ENCODE assay signal across 8 mouse cellular contexts in the genomic region with DNA sequence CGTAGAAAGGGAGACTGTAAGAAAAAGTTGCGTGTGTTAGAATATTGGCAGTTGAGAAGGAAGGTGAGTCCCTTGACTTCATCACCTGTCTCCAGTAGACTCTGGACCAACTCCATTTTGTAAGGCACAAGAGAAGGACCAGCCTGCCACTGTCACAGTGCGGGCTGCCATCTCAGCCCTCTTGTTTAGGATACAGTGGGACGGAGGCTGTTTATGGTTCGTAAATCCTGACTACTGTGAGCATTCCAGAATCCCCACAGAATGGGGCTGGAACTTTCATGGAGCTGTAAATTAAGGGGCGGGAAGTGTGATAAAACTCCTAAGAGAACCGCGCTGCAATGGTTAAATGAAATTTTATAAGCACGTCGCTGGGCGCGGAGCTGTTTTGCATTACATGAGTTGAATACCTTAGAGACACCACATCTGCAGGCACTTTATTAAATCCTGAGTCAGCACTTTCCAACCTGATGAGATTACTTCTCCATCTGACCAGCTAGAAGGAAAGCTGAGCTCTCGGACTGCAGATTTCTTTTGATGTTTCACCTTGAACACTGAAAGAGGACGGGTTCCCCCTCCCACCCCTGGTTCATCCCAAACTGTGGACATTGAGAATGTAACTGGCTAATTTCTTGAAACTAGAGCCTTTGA.
DNase-seq lines count a peak whose midpoint lies in the region; ATAC-seq and TF ChIP-seq lines count a peak whose summit lies in the region.
"Had no signal": no experiment of that assay in that cellular context is flagged by ENCODE, and none has a peak within 500 bp of the region (broad histone marks: within the 10 kb centered on the region; RNA-seq: fewer than 3 reads in every experiment).

No protein-coding gene starts in this region.

- no peaks in the 10 kb centered on the region for H3K9me3 ChIP-seq in stomach, embryonic 14.5 days (ENCODE audit: control insufficient read depth, low read depth, low read length)
- no peaks in the 10 kb centered on the region for H3K9me3 ChIP-seq in stomach, postnatal 0 days (ENCODE audit: control insufficient read depth, low read length)
- no peaks in the 10 kb centered on the region for H3K9me3 ChIP-seq in forebrain, embryonic 15.5 days
- H3K9me3 ChIP-seq in limb, embryonic 12.5 days = no peaks in the 10 kb centered on the region

- peak overlapping the region; percentile 84; the same call in 1 of the 2 replicates for H3K27ac ChIP-seq in stomach, embryonic 14.5 days (ENCODE audit: low read length)
- H3K27ac ChIP-seq in stomach, postnatal 0 days (replicated peaks) = no peak overlapping the region
- H3K27ac ChIP-seq in forebrain, embryonic 15.5 days (replicated peaks) = peak overlapping the region; percentile 85
- peak overlapping the region; percentile 94 for H3K27ac ChIP-seq in limb, embryonic 12.5 days
- H3K27ac ChIP-seq: liver, embryonic 14.5 days had no signal

- ATAC-seq in stomach, embryonic 14.5 days (ENCODE audit: insufficient number of reproducible peaks, insufficient read depth, low FRiP score, low read depth) = no peak
- no peak for ATAC-seq in stomach, postnatal 0 days (ENCODE audit: low FRiP score, low TSS enrichment)
- ATAC-seq in forebrain, embryonic 15.5 days (replicated peaks) = no peak
- ATAC-seq in limb, embryonic 12.5 days (ENCODE audit: insufficient number of reproducible peaks, insufficient read depth, low FRiP score, low TSS enrichment, low read depth) = peak; percentile 54
- no peak for ATAC-seq in cerebellum, adult (ENCODE audit: insufficient number of reproducible peaks, low FRiP score, low TSS enrichment)

- 0 out of 2 replicates have a peak overlapping the region, but pooled peaks have one; percentile 10 for H3K9ac ChIP-seq in stomach, embryonic 14.5 days (replicated peaks; ENCODE audit: low read depth, low read length)
- H3K9ac ChIP-seq in stomach, postnatal 0 days (ENCODE audit: low read length) = no peak overlapping the region
- no peak overlapping the region for H3K9ac ChIP-seq in forebrain, embryonic 15.5 days (replicated peaks)
- H3K9ac ChIP-seq in limb, embryonic 12.5 days (replicated peaks) = no peak overlapping the region
- H3K9ac ChIP-seq: liver, embryonic 14.5 days had no signal

- no peak for TF ChIP-seq CTCF in stomach, postnatal 0 days (IDR thresholded peaks at IDR 0.05; ENCODE audit: low read depth)

- H3K4me3 ChIP-seq in stomach, embryonic 14.5 days (ENCODE audit: low read depth, low read length) = no peak overlapping the region
- H3K4me3 ChIP-seq in stomach, postnatal 0 days (ENCODE audit: low read depth, low read length) = no peak overlapping the region
- no peak overlapping the region for H3K4me3 ChIP-seq in forebrain, embryonic 15.5 days
- H3K4me3 ChIP-seq in limb, embryonic 12.5 days (replicated peaks) = 0 out of 2 replicates have a peak overlapping the region, but pooled peaks have one; percentile 4

- no peaks in the 10 kb centered on the region for H3K27me3 ChIP-seq in stomach, embryonic 14.5 days (ENCODE audit: control insufficient read depth, insufficient read depth, low read length)
- no peaks in the 10 kb centered on the region for H3K27me3 ChIP-seq in stomach, postnatal 0 days (ENCODE audit: control insufficient read depth, insufficient read depth, low read length)
- no peaks in the 10 kb centered on the region for H3K27me3 ChIP-seq in forebrain, embryonic 15.5 days
- no peaks in the 10 kb centered on the region for H3K27me3 ChIP-seq in limb, embryonic 12.5 days

- 22% methylated on average over 14 of the region's 14 CpGs for WGBS in stomach, embryonic 14.5 days
- WGBS in stomach, postnatal 0 days = 40% methylated on average over 14 of the region's 14 CpGs
- 27% methylated on average over 14 of the region's 14 CpGs for WGBS in forebrain, embryonic 15.5 days
- 6% methylated on average over 14 of the region's 14 CpGs for WGBS in limb, embryonic 12.5 days

- peaks cover 40% of the 10 kb centered on the region for H3K4me1 ChIP-seq in stomach, embryonic 14.5 days (ENCODE audit: control insufficient read depth, insufficient read depth, low read length)
- H3K4me1 ChIP-seq in stomach, postnatal 0 days (replicated peaks; ENCODE audit: control insufficient read depth, insufficient read depth) = peaks cover 3% of the 10 kb centered on the region; the same call in 1 of the 2 replicates
- H3K4me1 ChIP-seq in forebrain, embryonic 15.5 days = peaks cover 79% of the 10 kb centered on the region
- peaks cover 75% of the 10 kb centered on the region for H3K4me1 ChIP-seq in limb, embryonic 12.5 days (replicated peaks)

- DNase-seq in stomach, postnatal 0 days (ENCODE audit: low spot score) = no peak
- no peak for DNase-seq in right cerebral cortex, adult 18-20 months
- DNase-seq in layer of hippocampus, adult 9-10 months (ENCODE audit: low spot score) = no peak

- peak overlapping the region; percentile 18; the same call in 1 of the 2 replicates for H3K4me2 ChIP-seq in stomach, embryonic 14.5 days (replicated peaks; ENCODE audit: low read depth, low read length)
- H3K4me2 ChIP-seq in stomach, postnatal 0 days (replicated peaks; ENCODE audit: low read depth) = no peak overlapping the region
- H3K4me2 ChIP-seq in forebrain, embryonic 15.5 days (replicated peaks) = no peak overlapping the region
- H3K4me2 ChIP-seq in limb, embryonic 12.5 days = peak overlapping the region; percentile 50

- no peak for TF ChIP-seq EP300 in stomach, postnatal 0 days (optimal IDR thresholded peaks at IDR 0.05)

- no peaks in the 10 kb centered on the region for H3K36me3 ChIP-seq in stomach, embryonic 14.5 days (ENCODE audit: control insufficient read depth, insufficient read depth, low read length)
- H3K36me3 ChIP-seq in stomach, postnatal 0 days (ENCODE audit: control insufficient read depth, insufficient read depth, low read length) = no peaks in the 10 kb centered on the region
- H3K36me3 ChIP-seq in forebrain, embryonic 15.5 days = no peaks in the 10 kb centered on the region
- H3K36me3 ChIP-seq in limb, embryonic 12.5 days = peaks cover 6% of the 10 kb centered on the region

Comparison
In these comparisons a context has a peak if more than half of its experiments do, and no peak if none do; other contexts are left out.
1. H3K4me2 ChIP-seq: peak in stomach, embryonic 14.5 days (single experiment) and limb, embryonic 12.5 days (single experiment); none in stomach, postnatal 0 days (single experiment) and forebrain, embryonic 15.5 days (single experiment).